Mouse (Mus musculus) liver, adult 2 months (tissue): ENCODE results near the gene Pde9a. TPM values are rescaled to one million over a fixed set of nuclear protein-coding genes. Genes with fewer than 3 reads are reported as not detected.

Experiments
- DNase-seq: peaks from one replicate; pipeline ENCODE4 v3.0.0-alpha.2; 2011; ENCODE audit warnings: low read depth, low spot score; ENCODE audit errors: extremely low read depth
- H3K27ac ChIP-seq: fragments of 200-500 bp; replicated peaks from 2 replicates; pipeline ENCODE4 v1.5.1; 2012; ENCODE audit warnings: low read depth, mild to moderate bottlenecking, control low read depth, inconsistent platforms, low read length; ENCODE audit not compliant: insufficient read depth
- H3K27me3 ChIP-seq: fragments of 200-500 bp; 2 replicates; pipeline ENCODE4 v1.6.1; 2012; ENCODE audit warnings: mild to moderate bottlenecking, moderate library complexity, low read length, inconsistent platforms; ENCODE audit not compliant: control insufficient read depth, insufficient read depth
- H3K36me3 ChIP-seq: fragments of 200-500 bp; 2 replicates; pipeline ENCODE4 v1.6.1; 2012; ENCODE audit warnings: low read length, inconsistent platforms; ENCODE audit not compliant: control insufficient read depth, insufficient read depth
- H3K4me1 ChIP-seq: fragments of 200-500 bp; 2 replicates; pipeline ENCODE4 v1.6.1; 2011; ENCODE audit warnings: low read length; ENCODE audit not compliant: control insufficient read depth, insufficient read depth
- H3K4me3 ChIP-seq: fragments of 200-500 bp; 2 replicates; pipeline ENCODE4 v1.5.1; 2011; ENCODE audit warnings: low read depth, mild to moderate bottlenecking, control low read depth, low read length, moderate library complexity; ENCODE audit not compliant: insufficient read depth
- H3K79me2 ChIP-seq: fragments of 200-500 bp; 2 replicates; pipeline ENCODE4 v1.6.1; 2012; ENCODE audit warnings: inconsistent platforms, mild to moderate bottlenecking, low read length, moderate library complexity; ENCODE audit not compliant: control insufficient read depth, insufficient read depth
- H3K9ac ChIP-seq: fragments of 200-500 bp; 2 replicates; pipeline ENCODE4 v1.6.1; 2012; ENCODE audit warnings: low read depth, mild to moderate bottlenecking, control low read depth, inconsistent platforms, low read length
- CTCF ChIP-seq: fragments of 200-500 bp; IDR thresholded peaks from 2 replicates; pipeline ENCODE4 v1.5.1; 2011; ENCODE audit warnings: low read depth, low read length, control low read depth
- POLR2A ChIP-seq: fragments of 200-500 bp; IDR thresholded peaks from 2 replicates; pipeline ENCODE4 v1.6.1; 2011; ENCODE audit warnings: low read length, control low read depth; ENCODE audit not compliant: insufficient read depth; ENCODE audit errors: extremely low read depth
- WGBS: fragments of 180-500 bp; shearing (Covaris S2); methylation state at CpG from one replicate; pipeline ENCODE4 v1.1.7; 2018; 5-methylcytosine and 5-hydroxymethylcytosine counted together
- polyA plus RNA-seq: library from polyadenylated mRNA; depleted of rRNA; stranded (reverse); fragments of >200 nt; gene quantifications from 2 replicates; pipeline ENCODE4 v1.2.3, GENCODE M21; 2012
- total RNA-seq: library from RNA; depleted of rRNA; stranded (reverse); fragments of >200 nt; gene quantifications from 2 replicates; pipeline ENCODE4 v1.2.3, GENCODE M21; 2014

Gene Pde9a
- total and polyA plus RNA-seq, 2 experiments = 9.1 to 66.9 TPM

GRCm38 (mm10) chr17:31456723-31457567 lies 70.9 kb downstream of the Pde9a start:
- Histone ChIP-seq H3K9ac (no peak overlapping the region), H3K27ac (no peak overlapping the region), H3K4me1 (no peaks in the 10 kb centered on the region), H3K4me3 (no peak overlapping the region), H3K36me3 (peaks cover 6% of the 10 kb centered on the region; the same call in 1 of the 2 replicates), H3K79me2 (no peaks in the 10 kb centered on the region), H3K27me3 (no peaks in the 10 kb centered on the region)
- WGBS = 90% methylated on average over 18 of the region's 18 CpGs
- DNase-seq = no peak
- TF ChIP-seq CTCF (no peak), POLR2A (no peak)

- Histone ChIP-seq H3K4me3 (no peak overlapping the region), H3K27ac (no peak overlapping the region), H3K36me3 (peaks cover 8% of the 10 kb centered on the region; the same call in 1 of the 2 replicates), H3K79me2 (no peaks in the 10 kb centered on the region), H3K4me1 (no peaks in the 10 kb centered on the region), H3K9ac (no peak overlapping the region), H3K27me3 (no peaks in the 10 kb centered on the region)
- DNase-seq = no peak
- no peak for TF ChIP-seq CTCF
- WGBS = 79% methylated on average over 4 of the region's 4 CpGs
Measured at GRCm38 (mm10) chr17:31460416-31460815, 74.4 kb downstream of the Pde9a start.

- no peak for DNase-seq
- H3K9ac ChIP-seq = no peak overlapping the region
- 98% methylated on average over 2 of the region's 2 CpGs for WGBS
- peaks cover 17% of the 10 kb centered on the region for H3K36me3 ChIP-seq
- no peaks in the 10 kb centered on the region for H3K27me3 ChIP-seq
- no peaks in the 10 kb centered on the region for H3K79me2 ChIP-seq
- no peak overlapping the region for H3K27ac ChIP-seq
- no peak overlapping the region for H3K4me3 ChIP-seq
- TF ChIP-seq CTCF (no peak), POLR2A (no peak)
- no peaks in the 10 kb centered on the region for H3K4me1 ChIP-seq
Measured at GRCm38 (mm10) chr17:31462506-31462905, 76.5 kb downstream of the Pde9a start.

- DNase-seq = no peak
- no peak overlapping the region for H3K27ac ChIP-seq
- no peaks in the 10 kb centered on the region for H3K4me1 ChIP-seq
- WGBS = 91% methylated on average over 3 of the region's 3 CpGs
- H3K27me3 ChIP-seq = no peaks in the 10 kb centered on the region
- TF ChIP-seq CTCF = peak; percentile 70
- no peak for TF ChIP-seq POLR2A
- no peaks in the 10 kb centered on the region for H3K79me2 ChIP-seq
- no peak overlapping the region for H3K4me3 ChIP-seq
- peaks cover 22% of the 10 kb centered on the region for H3K36me3 ChIP-seq
- H3K9ac ChIP-seq = no peak overlapping the region
Measured at GRCm38 (mm10) chr17:31466854-31467253, 80.8 kb downstream of the Pde9a start.

- no peaks in the 10 kb centered on the region for H3K27me3 ChIP-seq
- no peak for DNase-seq
Measured at GRCm38 (mm10) chr17:31468496-31468895, 82.5 kb downstream of the Pde9a start.

GRCm38 (mm10) chr17:31470766-31471418 lies 84.9 kb downstream of the Pde9a start:
- H3K4me1 ChIP-seq = peaks cover 12% of the 10 kb centered on the region
- no peaks in the 10 kb centered on the region for H3K79me2 ChIP-seq
- H3K9ac ChIP-seq = no peak overlapping the region
- no peak overlapping the region for H3K27ac ChIP-seq
- no peaks in the 10 kb centered on the region for H3K27me3 ChIP-seq
- 92% methylated on average over 5 of the region's 5 CpGs for WGBS
- no peak for TF ChIP-seq CTCF
- TF ChIP-seq POLR2A = no peak
- no peak for DNase-seq
- H3K36me3 ChIP-seq = peaks cover 15% of the 10 kb centered on the region
- no peak overlapping the region for H3K4me3 ChIP-seq

More at GRCm38 (mm10) chr17:31468496-31468895, 82.5 kb downstream of the Pde9a start:
- WGBS = 59% methylated on average over 5 of the region's 5 CpGs
- Histone ChIP-seq H3K4me1 (peaks cover 2% of the 10 kb centered on the region; the same call in 1 of the 2 replicates), H3K27ac (no peak overlapping the region), H3K36me3 (peaks cover 22% of the 10 kb centered on the region), H3K4me3 (no peak overlapping the region), H3K79me2 (no peaks in the 10 kb centered on the region), H3K9ac (no peak overlapping the region)
- no peak for TF ChIP-seq POLR2A
